8 mouse cellular contexts compared by ENCODE assay signal in genomic region chr14:47473891-47474290, GRCm38 (mm10). TPM values are rescaled to one million over a fixed set of nuclear protein-coding genes. Genes with fewer than 3 reads are reported as not detected.
A peak's percentile ranks its signal among the peaks of the same experiment; 100 is the strongest.
DNase-seq lines count a peak whose midpoint lies in the region; ATAC-seq and TF ChIP-seq lines count a peak whose summit lies in the region.

No protein-coding gene starts in this region.

- H3K4me3 ChIP-seq in heart, embryonic 10.5 days, result peak overlapping the region; percentile 96
- H3K4me3 ChIP-seq in G1E (ENCODE audit: low read depth, low read length), result peak overlapping the region; percentile 89; the same call in 1 of the 2 replicates
- peak overlapping the region; percentile 92; the same call in 1 of the 2 replicates for H3K4me3 ChIP-seq in hindbrain, postnatal 0 days (ENCODE audit: low read length)
- H3K4me3 ChIP-seq in midbrain, embryonic 12.5 days, result peak overlapping the region; percentile 99; the same call in 1 of the 2 replicates

- 83% methylated on average over 9 of the region's 9 CpGs for WGBS in heart, embryonic 10.5 days
- 83% methylated on average over 9 of the region's 9 CpGs for WGBS in hindbrain, postnatal 0 days
- WGBS in midbrain, embryonic 12.5 days, result 84% methylated on average over 9 of the region's 9 CpGs

- no peaks in the 10 kb centered on the region for H3K27me3 ChIP-seq in heart, embryonic 10.5 days (ENCODE audit: insufficient read depth, poor library complexity, severe bottlenecking)
- 0 out of 2 replicates have a peak, but pooled peaks cover 4% of the 10 kb centered on the region for H3K27me3 ChIP-seq in G1E (ENCODE audit: insufficient read depth, low read length)
- no peaks in the 10 kb centered on the region for H3K27me3 ChIP-seq in hindbrain, postnatal 0 days (ENCODE audit: insufficient read depth, low read length)
- no peaks in the 10 kb centered on the region for H3K27me3 ChIP-seq in midbrain, embryonic 12.5 days

- H3K9me3 ChIP-seq in heart, embryonic 10.5 days, result no peaks in the 10 kb centered on the region
- no peaks in the 10 kb centered on the region for H3K9me3 ChIP-seq in G1E (replicated peaks)
- H3K9me3 ChIP-seq in hindbrain, postnatal 0 days (ENCODE audit: low read length), result no peaks in the 10 kb centered on the region
- no peaks in the 10 kb centered on the region for H3K9me3 ChIP-seq in midbrain, embryonic 12.5 days

- H3K9ac ChIP-seq in hindbrain, postnatal 0 days (replicated peaks; ENCODE audit: low read length), result no peak overlapping the region
- no peak overlapping the region for H3K9ac ChIP-seq in midbrain, embryonic 12.5 days (replicated peaks)

- no peak for ATAC-seq in G1E (ENCODE audit: extremely low read depth, insufficient number of reproducible peaks, low FRiP score, poor library complexity, severe bottlenecking)
- no peak for ATAC-seq in hindbrain, postnatal 0 days
- no peak for ATAC-seq in midbrain, embryonic 12.5 days (ENCODE audit: low FRiP score, low read depth)

- peaks cover 24% of the 10 kb centered on the region for H3K4me1 ChIP-seq in heart, embryonic 10.5 days
- peaks cover 29% of the 10 kb centered on the region for H3K4me1 ChIP-seq in G1E (ENCODE audit: insufficient read depth, low read depth, low read length)
- H3K4me1 ChIP-seq in hindbrain, postnatal 0 days (ENCODE audit: insufficient read depth, low read length), result no peaks in the 10 kb centered on the region
- H3K4me1 ChIP-seq in midbrain, embryonic 12.5 days, result peaks cover 10% of the 10 kb centered on the region

- peak overlapping the region; percentile 67 for H3K4me2 ChIP-seq in hindbrain, postnatal 0 days (ENCODE audit: low read depth, low read length)
- peak overlapping the region; percentile 78 for H3K4me2 ChIP-seq in midbrain, embryonic 12.5 days (replicated peaks)

- no peak for TF ChIP-seq CTCF in G1E (IDR thresholded peaks at IDR 0.05; ENCODE audit: low read depth, low read length)
- TF ChIP-seq CTCF in hindbrain, postnatal 0 days (IDR thresholded peaks at IDR 0.05; ENCODE audit: low read depth), result no peak

- DNase-seq in heart, embryonic 10.5 days (ENCODE audit: low spot score), result no peak
- DNase-seq in heart, adult 11 months, result no peak
- DNase-seq in G1E (ENCODE audit: low spot score), result no peak
- no peak for DNase-seq in hindbrain, postnatal 0 days (ENCODE audit: low spot score)
- no peak for DNase-seq in urinary bladder, postnatal 10 days (ENCODE audit: low spot score)
- no peak for DNase-seq in T-cell, adult 2 months (ENCODE audit: low spot score)
- no peak for DNase-seq in gastrocnemius, adult 18-20 months (ENCODE audit: low spot score)

- H3K27ac ChIP-seq in heart, embryonic 10.5 days, result peak overlapping the region; percentile 33; the same call in 1 of the 2 replicates
- H3K27ac ChIP-seq in hindbrain, postnatal 0 days, result no peak overlapping the region
- no peak overlapping the region for H3K27ac ChIP-seq in midbrain, embryonic 12.5 days (replicated peaks)

- 0 out of 2 replicates have a peak, but pooled peaks cover 3% of the 10 kb centered on the region for H3K36me3 ChIP-seq in heart, embryonic 10.5 days
- peaks cover 32% of the 10 kb centered on the region for H3K36me3 ChIP-seq in G1E (replicated peaks)
- H3K36me3 ChIP-seq in hindbrain, postnatal 0 days (ENCODE audit: insufficient read depth, low read length), result no peaks in the 10 kb centered on the region
- H3K36me3 ChIP-seq in midbrain, embryonic 12.5 days, result no peaks in the 10 kb centered on the region

RNA-seq across cellular contexts. Expression of gene Fbxo34, which starts 23.7 kb away (rescaled TPM):
- polyA plus RNA-seq in heart, embryonic 10.5 days (2016; fragmentation: Nextera tagmentation; extraction: Ambion mirVana), result 21.8 and 22.0 TPM in 2 replicates
- total RNA-seq in G1E (2014; fragmentation: Nextera tagmentation), result 20.6 and 24.2 TPM in 2 replicates
- 27.5 and 27.6 TPM in 2 replicates for total RNA-seq in G1E (2017)
- 17.9 and 20.7 TPM in 2 replicates for polyA plus RNA-seq in G1E (2012)
- 20.6 and 62.0 TPM in 2 replicates for total RNA-seq in hindbrain, postnatal 0 days (2014; rRNA removed)
- 39.7 and 41.0 TPM in 2 replicates for polyA plus RNA-seq in hindbrain, postnatal 0 days (2015; fragmentation: Nextera tagmentation; extraction: Ambion mirVana)
- polyA plus RNA-seq in midbrain, embryonic 12.5 days (2016; fragmentation: Nextera tagmentation; extraction: Ambion mirVana), result 26.4 and 26.5 TPM in 2 replicates
- 10 to 100 TPM; 11.2 to 12.6 TPM for total RNA-seq in gastrocnemius, adult 18-20 months (2021)

RNA-seq across cellular contexts. Expression of gene Dlgap5, which starts 55.7 kb away (rescaled TPM):
- 55.9 and 65.2 TPM in 2 replicates for polyA plus RNA-seq in heart, embryonic 10.5 days (2016; fragmentation: Nextera tagmentation; extraction: Ambion mirVana)
- total RNA-seq in G1E (2014; fragmentation: Nextera tagmentation) (96.1 and 109 TPM in 2 replicates), G1E (2017) (113 and 119 TPM in 2 replicates)
- 5.2 and 21.6 TPM in 2 replicates for polyA plus RNA-seq in G1E (2012)
- 6.3 and 10.0 TPM in 2 replicates for total RNA-seq in hindbrain, postnatal 0 days (2014; rRNA removed)
- polyA plus RNA-seq in hindbrain, postnatal 0 days (2015; fragmentation: Nextera tagmentation; extraction: Ambion mirVana), result 5.5 and 6.5 TPM in 2 replicates
- 50.0 and 51.0 TPM in 2 replicates for polyA plus RNA-seq in midbrain, embryonic 12.5 days (2016; fragmentation: Nextera tagmentation; extraction: Ambion mirVana)
- not detected for total RNA-seq in gastrocnemius, adult 18-20 months (2021)
